11 mouse cellular contexts compared by ENCODE assay signal in the genomic region with DNA sequence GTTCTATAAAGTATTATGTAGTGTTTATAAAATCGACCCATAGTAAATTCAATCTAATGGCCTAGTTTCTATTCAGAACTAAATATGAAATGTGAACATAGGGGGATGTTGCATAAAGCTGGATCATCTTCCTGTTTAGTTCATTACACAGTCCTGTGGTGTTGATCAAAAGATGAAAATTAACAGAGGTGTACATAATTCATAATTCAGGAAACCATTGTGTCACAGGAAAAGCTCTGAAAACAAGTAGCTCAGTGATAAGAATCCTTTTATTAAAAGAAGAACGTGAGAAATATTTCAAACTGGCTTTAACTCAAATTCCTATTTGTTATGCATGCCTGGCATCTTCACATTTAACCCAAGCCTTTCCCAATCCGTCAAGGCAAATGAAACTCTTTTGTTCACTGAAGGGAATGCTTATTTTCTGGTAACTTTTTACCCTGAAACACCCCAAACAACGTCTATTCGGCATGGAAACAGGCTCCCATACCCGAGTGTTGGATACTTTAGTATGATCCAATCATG.
DNase-seq lines count a peak whose midpoint lies in the region; ATAC-seq and TF ChIP-seq lines count a peak whose summit lies in the region.
"Had no signal": no experiment of that assay in that cellular context is flagged by ENCODE, and none has a peak within 500 bp of the region (broad histone marks: within the 10 kb centered on the region; RNA-seq: fewer than 3 reads in every experiment).

No protein-coding gene starts in this region.

- peak overlapping the region; percentile 30; the same call in 1 of the 2 replicates for H3K27ac ChIP-seq in forebrain, postnatal 0 days (ENCODE audit: low read depth, low read length)
- no peak overlapping the region for H3K27ac ChIP-seq in forebrain, embryonic 10.5 days
- peak overlapping the region; percentile 65 for H3K27ac ChIP-seq in kidney, postnatal 0 days
- H3K27ac ChIP-seq in kidney, embryonic 14.5 days (ENCODE audit: low read depth, low read length): no peak overlapping the region
- H3K27ac ChIP-seq in bone marrow macrophage, adult 2 months (ENCODE audit: insufficient read depth, low read depth, low read length): peak overlapping the region; percentile 69
- peak overlapping the region; percentile 27; the same call in 1 of the 2 replicates for H3K27ac ChIP-seq in macrophage
- H3K27ac ChIP-seq: midbrain, embryonic 12.5 days had no signal

- no peak for TF ChIP-seq POLR2A in bone marrow macrophage, adult 2 months (IDR thresholded peaks at IDR 0.05; ENCODE audit: borderline replicate concordance, low read depth, low read length)

- H3K4me2 ChIP-seq in forebrain, postnatal 0 days (ENCODE audit: low read depth): no peak overlapping the region
- H3K4me2 ChIP-seq in kidney, postnatal 0 days (ENCODE audit: low read length): peak overlapping the region; percentile 32
- no peak overlapping the region; the same call in 1 of the 2 replicates for H3K4me2 ChIP-seq in kidney, embryonic 14.5 days (replicated peaks; ENCODE audit: low read depth, low read length)
- H3K4me2 ChIP-seq: midbrain, embryonic 12.5 days had no signal

- no peak overlapping the region for H3K9ac ChIP-seq in forebrain, postnatal 0 days
- no peak overlapping the region for H3K9ac ChIP-seq in kidney, postnatal 0 days (ENCODE audit: low read depth, low read length)
- H3K9ac ChIP-seq in kidney, embryonic 14.5 days (ENCODE audit: low read depth, low read length): no peak overlapping the region
- H3K9ac ChIP-seq: midbrain, embryonic 12.5 days had no signal

- H3K36me3 ChIP-seq in forebrain, postnatal 0 days (ENCODE audit: insufficient read depth): no peaks in the 10 kb centered on the region
- no peaks in the 10 kb centered on the region for H3K36me3 ChIP-seq in forebrain, embryonic 10.5 days (replicated peaks)
- no peaks in the 10 kb centered on the region for H3K36me3 ChIP-seq in kidney, postnatal 0 days (ENCODE audit: insufficient read depth, low read length)
- H3K36me3 ChIP-seq in kidney, embryonic 14.5 days (ENCODE audit: control insufficient read depth, insufficient read depth, low read length): no peaks in the 10 kb centered on the region
- no peaks in the 10 kb centered on the region for H3K36me3 ChIP-seq in macrophage (ENCODE audit: inconsistent target)
- H3K36me3 ChIP-seq: midbrain, embryonic 12.5 days had no signal

- no peaks in the 10 kb centered on the region for H3K9me3 ChIP-seq in forebrain, postnatal 0 days (ENCODE audit: low read length)
- no peaks in the 10 kb centered on the region for H3K9me3 ChIP-seq in forebrain, embryonic 10.5 days
- H3K9me3 ChIP-seq in kidney, postnatal 0 days (replicated peaks; ENCODE audit: low read length): no peaks in the 10 kb centered on the region
- no peaks in the 10 kb centered on the region for H3K9me3 ChIP-seq in kidney, embryonic 14.5 days (ENCODE audit: control insufficient read depth, low read length)
- H3K9me3 ChIP-seq: midbrain, embryonic 12.5 days had no signal

- DNase-seq in forebrain, postnatal 0 days: no peak
- no peak for DNase-seq in forebrain, embryonic 10.5 days (ENCODE audit: extremely low spot score, low spot score)
- peak; percentile 16 for DNase-seq in kidney, postnatal 0 days (ENCODE audit: low spot score)
- no peak for DNase-seq in thymus, postnatal 4 days
- DNase-seq in frontal cortex, postnatal 14 days (ENCODE audit: low spot score in 2 of 2): no peak
- DNase-seq: cerebellum, adult 11 months; thymus, adult 2 months had no signal

- H3K27me3 ChIP-seq in forebrain, postnatal 0 days (ENCODE audit: insufficient read depth, low read length): no peaks in the 10 kb centered on the region
- H3K27me3 ChIP-seq in forebrain, embryonic 10.5 days (ENCODE audit: poor library complexity, severe bottlenecking): no peaks in the 10 kb centered on the region
- no peaks in the 10 kb centered on the region for H3K27me3 ChIP-seq in kidney, postnatal 0 days (ENCODE audit: insufficient read depth, low read length)
- no peaks in the 10 kb centered on the region for H3K27me3 ChIP-seq in kidney, embryonic 14.5 days (ENCODE audit: control insufficient read depth, insufficient read depth, low read length)
- H3K27me3 ChIP-seq: midbrain, embryonic 12.5 days had no signal

- no peak for TF ChIP-seq CTCF in forebrain, postnatal 0 days (IDR thresholded peaks at IDR 0.05; ENCODE audit: low read depth)
- no peak for TF ChIP-seq CTCF in kidney, postnatal 0 days (IDR thresholded peaks at IDR 0.05; ENCODE audit: low read depth)
- no peak for TF ChIP-seq CTCF in bone marrow macrophage, adult 2 months (IDR thresholded peaks at IDR 0.05; ENCODE audit: low read depth, low read length)

- peaks cover 61% of the 10 kb centered on the region; the same call in 1 of the 2 replicates for H3K79me2 ChIP-seq in macrophage (ENCODE audit: inconsistent target)

- H3K4me1 ChIP-seq in forebrain, postnatal 0 days (ENCODE audit: insufficient read depth): peaks cover 9% of the 10 kb centered on the region
- H3K4me1 ChIP-seq in forebrain, embryonic 10.5 days: 0 out of 2 replicates have a peak, but pooled peaks cover 3% of the 10 kb centered on the region
- peaks cover 4% of the 10 kb centered on the region; the same call in 1 of the 2 replicates for H3K4me1 ChIP-seq in kidney, postnatal 0 days (replicated peaks; ENCODE audit: insufficient read depth, low read length)
- peaks cover 8% of the 10 kb centered on the region for H3K4me1 ChIP-seq in kidney, embryonic 14.5 days (ENCODE audit: control insufficient read depth, insufficient read depth, low read length)
- peaks cover 32% of the 10 kb centered on the region for H3K4me1 ChIP-seq in bone marrow macrophage, adult 2 months (ENCODE audit: control insufficient read depth, insufficient read depth, low read length)

- H3K4me3 ChIP-seq in forebrain, postnatal 0 days (ENCODE audit: low read depth, low read length): no peak overlapping the region
- H3K4me3 ChIP-seq in forebrain, embryonic 10.5 days: no peak overlapping the region
- H3K4me3 ChIP-seq in kidney, postnatal 0 days (replicated peaks; ENCODE audit: low read depth, low read length): no peak overlapping the region
- H3K4me3 ChIP-seq in kidney, embryonic 14.5 days (ENCODE audit: low read length): no peak overlapping the region
- H3K4me3 ChIP-seq in bone marrow macrophage, adult 2 months (ENCODE audit: insufficient read depth, low read length): peak overlapping the region; percentile 38
- H3K4me3 ChIP-seq in macrophage (ENCODE audit: inconsistent target): peak overlapping the region; percentile 1; the same call in 1 of the 2 replicates
- H3K4me3 ChIP-seq: midbrain, embryonic 12.5 days had no signal

- WGBS in forebrain, postnatal 0 days: 27% methylated on average over 6 of the region's 6 CpGs
- WGBS in forebrain, embryonic 10.5 days: 77% methylated on average over 6 of the region's 6 CpGs
- 48% methylated on average over 6 of the region's 6 CpGs for WGBS in kidney, postnatal 0 days
- WGBS in kidney, embryonic 14.5 days: 67% methylated on average over 6 of the region's 6 CpGs
- 22% methylated on average over 6 of the region's 6 CpGs for WGBS in macrophage (ENCODE audit: missing documents)

- no peak for ATAC-seq in forebrain, postnatal 0 days
- ATAC-seq in kidney, postnatal 0 days (replicated peaks; ENCODE audit: low FRiP score, low read depth): no peak
- no peak for ATAC-seq in kidney, embryonic 14.5 days (ENCODE audit: low FRiP score, low TSS enrichment)

Comparison
In these comparisons a context has a peak if more than half of its experiments do, and no peak if none do; other contexts are left out.
1. H3K27ac ChIP-seq: peak in forebrain, postnatal 0 days (single experiment), kidney, postnatal 0 days (single experiment), bone marrow macrophage, adult 2 months (single experiment) and macrophage (single experiment); none in forebrain, embryonic 10.5 days (single experiment) and kidney, embryonic 14.5 days (single experiment).
2. H3K4me3 ChIP-seq: peak in bone marrow macrophage, adult 2 months (single experiment) and macrophage (single experiment); none in forebrain, postnatal 0 days (single experiment), forebrain, embryonic 10.5 days (single experiment), kidney, postnatal 0 days (single experiment) and kidney, embryonic 14.5 days (single experiment).